8 mouse cellular contexts compared by ENCODE assay signal in the genomic region with DNA sequence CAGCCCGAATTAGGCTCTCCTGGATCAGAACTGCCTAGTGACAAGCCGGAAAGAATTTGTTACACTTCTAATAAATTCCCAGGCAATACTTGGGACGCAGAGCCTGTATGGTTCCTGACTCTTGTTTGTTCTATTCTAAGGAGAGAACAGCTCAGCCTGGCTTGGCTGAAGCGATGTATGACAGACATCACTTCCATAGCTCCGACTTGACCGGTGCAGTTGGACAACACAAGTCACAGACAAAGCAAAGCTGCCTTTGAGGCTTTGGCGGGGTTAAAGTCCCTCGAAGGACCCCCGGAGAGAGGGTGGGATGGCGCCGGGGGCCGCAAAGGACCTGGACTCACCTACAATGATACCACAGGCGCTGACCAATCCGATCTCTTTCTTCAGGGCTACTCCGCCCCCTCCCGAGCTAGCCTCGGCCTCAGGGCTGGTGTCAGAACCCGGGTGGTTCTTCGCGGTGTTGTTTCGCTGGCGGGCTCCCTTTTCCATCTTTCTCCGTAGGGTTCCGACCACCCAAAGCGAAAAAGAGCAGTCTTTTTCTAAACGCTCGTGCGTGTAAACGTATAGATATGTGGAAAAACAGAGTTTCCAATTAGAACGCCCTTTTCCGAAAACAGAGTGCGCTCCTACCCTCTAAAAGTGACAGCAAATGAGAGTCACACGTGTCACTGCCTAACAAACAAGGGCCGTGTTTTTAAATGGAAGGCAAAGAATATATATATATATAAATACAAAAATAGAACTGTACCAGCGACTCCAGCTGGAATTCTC. TPM values are rescaled to one million over a fixed set of nuclear protein-coding genes. Genes with fewer than 3 reads are reported as not detected.
DNase-seq lines count a peak whose midpoint lies in the region; ATAC-seq lines count a peak whose summit lies in the region.

No protein-coding gene starts in this region.

- H3K9ac ChIP-seq in limb, embryonic 13.5 days, result peak overlapping the region; percentile 56
- peak overlapping the region; percentile 58 for H3K9ac ChIP-seq in midbrain, embryonic 12.5 days (replicated peaks)
- no peak overlapping the region; the same call in 1 of the 2 replicates for H3K9ac ChIP-seq in stomach, embryonic 14.5 days (replicated peaks; ENCODE audit: low read depth, low read length)

- peak; percentile 9 to 12 for DNase-seq in thymus, postnatal 36 days
- no peak for DNase-seq in thymus, adult 18-20 months
- DNase-seq in embryonic facial prominence, embryonic 10.5 days (ENCODE audit: low spot score), result peak; percentile 58
- DNase-seq in heart, adult 8-10 months (ENCODE audit: low spot score), result peak; percentile 54
- DNase-seq in kidney, adult 18-20 months, result peak; percentile 79

- WGBS in embryonic facial prominence, embryonic 10.5 days, result 3% methylated on average over 35 of the region's 35 CpGs
- WGBS in limb, embryonic 13.5 days, result 2% methylated on average over 35 of the region's 35 CpGs
- WGBS in midbrain, embryonic 12.5 days, result 2% methylated on average over 35 of the region's 35 CpGs
- WGBS in stomach, embryonic 14.5 days, result 4% methylated on average over 35 of the region's 35 CpGs

- no peak overlapping the region for H3K27ac ChIP-seq in embryonic facial prominence, embryonic 10.5 days (replicated peaks)
- H3K27ac ChIP-seq in limb, embryonic 13.5 days, result no peak overlapping the region
- H3K27ac ChIP-seq in midbrain, embryonic 12.5 days (replicated peaks), result no peak overlapping the region
- H3K27ac ChIP-seq in stomach, embryonic 14.5 days (ENCODE audit: low read length), result no peak overlapping the region

- no peak for ATAC-seq in limb, embryonic 13.5 days (ENCODE audit: low FRiP score, low read depth)
- ATAC-seq in midbrain, embryonic 12.5 days (ENCODE audit: low FRiP score, low read depth), result peak; percentile 89
- no peak for ATAC-seq in stomach, embryonic 14.5 days (ENCODE audit: insufficient number of reproducible peaks, insufficient read depth, low FRiP score, low read depth)

- peak overlapping the region; percentile 62 for H3K4me3 ChIP-seq in embryonic facial prominence, embryonic 10.5 days
- peak overlapping the region; percentile 46 for H3K4me3 ChIP-seq in limb, embryonic 13.5 days
- peak overlapping the region; percentile 55 for H3K4me3 ChIP-seq in midbrain, embryonic 12.5 days
- H3K4me3 ChIP-seq in stomach, embryonic 14.5 days (ENCODE audit: low read depth, low read length), result peak overlapping the region; percentile 36

- no peaks in the 10 kb centered on the region for H3K36me3 ChIP-seq in embryonic facial prominence, embryonic 10.5 days (replicated peaks)
- no peaks in the 10 kb centered on the region for H3K36me3 ChIP-seq in limb, embryonic 13.5 days
- H3K36me3 ChIP-seq in midbrain, embryonic 12.5 days, result no peaks in the 10 kb centered on the region
- H3K36me3 ChIP-seq in stomach, embryonic 14.5 days (ENCODE audit: control insufficient read depth, insufficient read depth, low read length), result no peaks in the 10 kb centered on the region

- peaks cover 56% of the 10 kb centered on the region for H3K27me3 ChIP-seq in embryonic facial prominence, embryonic 10.5 days (replicated peaks; ENCODE audit: low read depth, poor library complexity, severe bottlenecking)
- H3K27me3 ChIP-seq in limb, embryonic 13.5 days, result peaks cover 47% of the 10 kb centered on the region
- peaks cover 29% of the 10 kb centered on the region for H3K27me3 ChIP-seq in midbrain, embryonic 12.5 days
- 0 out of 2 replicates have a peak, but pooled peaks cover 3% of the 10 kb centered on the region for H3K27me3 ChIP-seq in stomach, embryonic 14.5 days (ENCODE audit: control insufficient read depth, insufficient read depth, low read length)

- no peaks in the 10 kb centered on the region for H3K9me3 ChIP-seq in embryonic facial prominence, embryonic 10.5 days
- H3K9me3 ChIP-seq in limb, embryonic 13.5 days, result no peaks in the 10 kb centered on the region
- no peaks in the 10 kb centered on the region for H3K9me3 ChIP-seq in midbrain, embryonic 12.5 days
- H3K9me3 ChIP-seq in stomach, embryonic 14.5 days (ENCODE audit: control insufficient read depth, low read depth, low read length), result no peaks in the 10 kb centered on the region

- peaks cover 14% of the 10 kb centered on the region for H3K4me1 ChIP-seq in embryonic facial prominence, embryonic 10.5 days
- 0 out of 2 replicates have a peak, but pooled peaks cover 5% of the 10 kb centered on the region for H3K4me1 ChIP-seq in limb, embryonic 13.5 days
- H3K4me1 ChIP-seq in midbrain, embryonic 12.5 days, result peaks cover 8% of the 10 kb centered on the region
- no peaks in the 10 kb centered on the region; the same call in 1 of the 2 replicates for H3K4me1 ChIP-seq in stomach, embryonic 14.5 days (ENCODE audit: control insufficient read depth, insufficient read depth, low read length)

- peak overlapping the region; percentile 81 for H3K4me2 ChIP-seq in limb, embryonic 13.5 days (replicated peaks)
- peak overlapping the region; percentile 90 for H3K4me2 ChIP-seq in midbrain, embryonic 12.5 days (replicated peaks)
- H3K4me2 ChIP-seq in stomach, embryonic 14.5 days (replicated peaks; ENCODE audit: low read depth, low read length), result peak overlapping the region; percentile 68

RNA-seq across cellular contexts. Expression of gene Slc7a8, which starts 0.7 kb away (rescaled TPM):
- 1.3 and 1.6 TPM in 2 replicates for polyA plus RNA-seq in embryonic facial prominence, embryonic 10.5 days (2016; fragmentation: Nextera tagmentation; extraction: Ambion mirVana)
- total RNA-seq in heart, adult 8-10 months (2022), result 1 to 10 TPM; 1.5 to 2.3 (median 2.0) TPM
- 1.7 and 2.3 TPM in 2 replicates for polyA plus RNA-seq in limb, embryonic 13.5 days (2015; fragmentation: Nextera tagmentation; extraction: Ambion mirVana)
- polyA plus RNA-seq in midbrain, embryonic 12.5 days (2016; fragmentation: Nextera tagmentation; extraction: Ambion mirVana), result 2.9 and 3.3 TPM in 2 replicates
- polyA plus RNA-seq in stomach, embryonic 14.5 days (2014; fragmentation: Nextera tagmentation; extraction: Ambion mirVana), result 5.4 and 5.8 TPM in 2 replicates

RNA-seq across cellular contexts. Expression of gene Rnf212b, which starts 32.9 kb away (rescaled TPM):
- polyA plus RNA-seq in embryonic facial prominence, embryonic 10.5 days (2016; fragmentation: Nextera tagmentation; extraction: Ambion mirVana), result not detected in 2 replicates
- under 1 TPM in 3 of 4 experiments, not detected in 1; 0.25 to 0.49 (median 0.38) TPM for total RNA-seq in heart, adult 8-10 months (2022)
- not detected in 2 replicates for polyA plus RNA-seq in limb, embryonic 13.5 days (2015; fragmentation: Nextera tagmentation; extraction: Ambion mirVana)
- polyA plus RNA-seq in midbrain, embryonic 12.5 days (2016; fragmentation: Nextera tagmentation; extraction: Ambion mirVana), result not detected in 2 replicates
- not detected in 2 replicates for polyA plus RNA-seq in stomach, embryonic 14.5 days (2014; fragmentation: Nextera tagmentation; extraction: Ambion mirVana)

Comparison
In these comparisons a context has a peak if more than half of its experiments do, and no peak if none do; other contexts are left out.
1. DNase-seq: peak in thymus, postnatal 36 days (2 of 2), embryonic facial prominence, embryonic 10.5 days (single experiment), heart, adult 8-10 months (single experiment) and kidney, adult 18-20 months (single experiment); none in thymus, adult 18-20 months (0 of 2).
2. Peak in every context shown above with its lines, with median percentiles within 50 percentile points of each other: H3K4me3 ChIP-seq and H3K4me2 ChIP-seq.